Comparison of ENCODE assay signal across 8 mouse cellular contexts in the genomic region with DNA sequence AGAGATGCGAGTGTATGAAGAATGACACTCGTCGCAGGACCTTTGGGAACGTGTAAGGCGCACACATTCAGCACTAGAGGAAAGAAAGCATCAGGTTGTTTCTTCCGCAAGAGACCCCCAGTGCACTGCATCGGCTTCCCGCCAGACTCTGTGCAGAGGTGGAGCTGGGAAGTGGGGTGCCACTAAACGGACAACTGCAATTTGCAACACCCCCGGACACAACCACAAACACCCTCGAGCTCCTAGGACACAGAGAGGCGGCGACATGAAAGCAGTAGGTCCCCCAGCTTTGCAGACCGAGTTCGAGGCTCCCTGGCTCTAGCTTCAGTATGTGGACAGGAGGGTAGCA. TPM values are rescaled to one million over a fixed set of nuclear protein-coding genes. Genes with fewer than 3 reads are reported as not detected.
DNase-seq lines count a peak whose midpoint lies in the region; ATAC-seq and TF ChIP-seq lines count a peak whose summit lies in the region.

No protein-coding gene starts in this region.

- H3K27me3 ChIP-seq in heart, adult 2 months (ENCODE audit: control insufficient read depth, insufficient read depth, low read length) = no peaks in the 10 kb centered on the region
- peaks cover 57% of the 10 kb centered on the region for H3K27me3 ChIP-seq in E14TG2a.4 (ENCODE audit: insufficient read depth, low read length)
- H3K27me3 ChIP-seq in liver, embryonic 16.5 days (ENCODE audit: control insufficient read depth, insufficient read depth, low read depth, low read length) = peaks cover 20% of the 10 kb centered on the region

- DNase-seq in heart, adult 2 months = no peak
- no peak for DNase-seq in heart, adult 8-10 months (ENCODE audit: low spot score)
- DNase-seq in cerebellum, postnatal 25 days = no peak
- DNase-seq in testis, postnatal 14 days (ENCODE audit: low spot score) = no peak
- no peak for DNase-seq in layer of hippocampus, postnatal 10 days (ENCODE audit: low spot score in 2 of 2)

- TF ChIP-seq CTCF in heart, adult 2 months (IDR thresholded peaks at IDR 0.05) = no peak
- no peak for TF ChIP-seq CTCF in E14TG2a.4 (conservative IDR thresholded peaks at IDR 0.05; ENCODE audit: low read length)

- no peaks in the 10 kb centered on the region for H3K36me3 ChIP-seq in heart, adult 2 months (ENCODE audit: control insufficient read depth, insufficient read depth, low read length)
- H3K36me3 ChIP-seq in E14TG2a.4 (ENCODE audit: insufficient read depth, low read length) = no peaks in the 10 kb centered on the region
- H3K36me3 ChIP-seq in liver, embryonic 16.5 days (ENCODE audit: control insufficient read depth, insufficient read depth) = no peaks in the 10 kb centered on the region

- H3K27ac ChIP-seq in heart, adult 2 months = no peak overlapping the region
- no peak overlapping the region for H3K27ac ChIP-seq in liver, embryonic 16.5 days (ENCODE audit: low read length)

- H3K9me3 ChIP-seq in E14TG2a.4 (ENCODE audit: low read length) = no peaks in the 10 kb centered on the region
- H3K9me3 ChIP-seq in liver, embryonic 16.5 days (replicated peaks; ENCODE audit: control insufficient read depth, low read length) = no peaks in the 10 kb centered on the region

- 31% methylated on average over 15 of the region's 15 CpGs for WGBS in heart, adult 2 months
- WGBS in liver, embryonic 16.5 days (ENCODE audit: insufficient replicate concordance) = 5% methylated on average over 15 of the region's 15 CpGs

- intact Hi-C loops in heart, adult 2 months (cut with DNase I) = no loop called here

- H3K4me3 ChIP-seq in heart, adult 2 months = peak overlapping the region; percentile 50
- H3K4me3 ChIP-seq in E14TG2a.4 (replicated peaks; ENCODE audit: low read length) = peak overlapping the region; percentile 82
- peak overlapping the region; percentile 56 for H3K4me3 ChIP-seq in liver, embryonic 16.5 days (ENCODE audit: low read depth, low read length)

- no peaks in the 10 kb centered on the region for H3K79me2 ChIP-seq in heart, adult 2 months (replicated peaks; ENCODE audit: control insufficient read depth, insufficient read depth, low read length)

- no peak for TF ChIP-seq POLR2A in heart, adult 2 months (IDR thresholded peaks at IDR 0.05; ENCODE audit: insufficient read depth, low read depth, low read length)

- TF ChIP-seq EP300 in heart, adult 2 months (IDR thresholded peaks at IDR 0.05; ENCODE audit: insufficient read depth, low read depth, low read length) = no peak

- no peak overlapping the region for H3K9ac ChIP-seq in heart, adult 2 months (ENCODE audit: low read depth, low read length)
- H3K9ac ChIP-seq in liver, embryonic 16.5 days (ENCODE audit: low read depth, low read length) = no peak overlapping the region

- peak overlapping the region; percentile 60 for H3K4me2 ChIP-seq in liver, embryonic 16.5 days (ENCODE audit: low read depth, low read length)

- peak; percentile 10; the same call in 1 of the 2 replicates for ATAC-seq in granulocyte monocyte progenitor cell, adult 5-6 weeks (replicated peaks; ENCODE audit: poor library complexity, severe bottlenecking)
- no peak; the same call in 1 of the 2 replicates for ATAC-seq in liver, embryonic 16.5 days (ENCODE audit: low read depth)

- H3K4me1 ChIP-seq in heart, adult 2 months (ENCODE audit: control insufficient read depth, insufficient read depth, low read length) = peaks cover under 1% of the 10 kb centered on the region
- peaks cover 72% of the 10 kb centered on the region for H3K4me1 ChIP-seq in E14TG2a.4 (replicated peaks; ENCODE audit: low read depth, low read length)
- H3K4me1 ChIP-seq in liver, embryonic 16.5 days (ENCODE audit: control insufficient read depth, low read depth, low read length) = peaks cover 8% of the 10 kb centered on the region

RNA-seq across cellular contexts. Expression of gene Atp2a3, which starts 0.3 kb away (rescaled TPM):
- total RNA-seq in heart, adult 2 months (2021) = 10 to 100 TPM; 10.9 to 14.5 TPM
- polyA plus RNA-seq in heart, adult 2 months (2012; rRNA removed) = 15.9 and 17.3 TPM in 2 replicates
- total RNA-seq in heart, adult 8-10 months (2022) = 10 to 100 TPM in 3 of 4 experiments, 1 to 10 TPM in 1; 9.5 to 12.4 (median 11.2) TPM
- total RNA-seq in granulocyte monocyte progenitor cell, adult 5-6 weeks (2014; fragmentation: Nextera tagmentation) = 78.9 and 88.4 TPM in 2 replicates
- total RNA-seq in granulocyte monocyte progenitor cell, adult 5-6 weeks (2017) = 65.9 and 73.9 TPM in 2 replicates
- polyA plus RNA-seq in liver, embryonic 16.5 days (2015; fragmentation: Nextera tagmentation; extraction: Ambion mirVana) = 10.8 and 13.1 TPM in 2 replicates
- total RNA-seq in layer of hippocampus, postnatal 10 days (2021) = 1 to 10 TPM; 5.8 to 7.6 TPM

RNA-seq across cellular contexts. Expression of gene P2rx1, which starts 38.2 kb away (rescaled TPM):
- total RNA-seq in heart, adult 2 months (2021) = under 1 TPM; 0.21 to 0.86 TPM
- 0.76 and 0.91 TPM in 2 replicates for polyA plus RNA-seq in heart, adult 2 months (2012; rRNA removed)
- total RNA-seq in heart, adult 8-10 months (2022) = under 1 TPM; 0.35 to 0.49 (median 0.43) TPM
- total RNA-seq in granulocyte monocyte progenitor cell, adult 5-6 weeks (2014; fragmentation: Nextera tagmentation) = 10.4 and 13.3 TPM in 2 replicates
- 3.3 and 4.2 TPM in 2 replicates for total RNA-seq in granulocyte monocyte progenitor cell, adult 5-6 weeks (2017)
- 5.5 and 6.6 TPM in 2 replicates for polyA plus RNA-seq in liver, embryonic 16.5 days (2015; fragmentation: Nextera tagmentation; extraction: Ambion mirVana)
- total RNA-seq in layer of hippocampus, postnatal 10 days (2021) = under 1 TPM; 0.78 to 0.96 TPM

RNA-seq across cellular contexts. Expression of gene Camkk1, which starts 58.1 kb away (rescaled TPM):
- total RNA-seq in heart, adult 2 months (2021) = 1 to 10 TPM in 1 of 2 experiments, under 1 TPM in 1; 0.63 to 1.2 TPM
- polyA plus RNA-seq in heart, adult 2 months (2012; rRNA removed) = 1.7 and 1.8 TPM in 2 replicates
- total RNA-seq in heart, adult 8-10 months (2022) = under 1 TPM; 0.53 to 0.84 (median 0.74) TPM
- total RNA-seq in granulocyte monocyte progenitor cell, adult 5-6 weeks (2014; fragmentation: Nextera tagmentation) = 0.49 and 0.86 TPM in 2 replicates
- total RNA-seq in granulocyte monocyte progenitor cell, adult 5-6 weeks (2017) = 1.5 and 3.1 TPM in 2 replicates
- polyA plus RNA-seq in liver, embryonic 16.5 days (2015; fragmentation: Nextera tagmentation; extraction: Ambion mirVana) = 0.76 and 0.86 TPM in 2 replicates
- 10 to 100 TPM; 51.5 to 55.1 TPM for total RNA-seq in layer of hippocampus, postnatal 10 days (2021)

Comparison
In these comparisons a context has a peak if more than half of its experiments do, and no peak if none do; other contexts are left out.
1. RNA of gene Atp2a3, which starts 0.3 kb away (total RNA-seq): 65.9 to 88.4 TPM in granulocyte monocyte progenitor cell, adult 5-6 weeks; 10.9 to 14.5 TPM in heart, adult 2 months, 9.5 to 12.4 TPM in heart, adult 8-10 months and 5.8 to 7.6 TPM in layer of hippocampus, postnatal 10 days; every median in the first group is over 4 times any median in the second.
2. RNA of gene Camkk1, which starts 58.1 kb away (total RNA-seq): 51.5 to 55.1 TPM in layer of hippocampus, postnatal 10 days; 0.49 to 3.1 TPM in granulocyte monocyte progenitor cell, adult 5-6 weeks, 0.63 to 1.2 TPM in heart, adult 2 months and 0.53 to 0.84 TPM in heart, adult 8-10 months; every median in the first group is over 10 times any median in the second.
3. Peak in every context shown above with its lines, with median percentiles within 50 percentile points of each other: H3K4me3 ChIP-seq.